Mouse (Mus musculus) brain, adult 2 months (tissue): ENCODE measurements around the gene Dio3.

Source experiments
- DNase-seq: peaks from one replicate; pipeline ENCODE4 v3.0.0; 2011; ENCODE audit warnings: low read depth, low spot score

Gene Dio3

GRCm38 (mm10) chr12:110278853-110279252 lies at the start of gene Dio3:
TSS of gene Dio3 (plus strand) at chr12:110279068.
- no peak for DNase-seq

DNA sequence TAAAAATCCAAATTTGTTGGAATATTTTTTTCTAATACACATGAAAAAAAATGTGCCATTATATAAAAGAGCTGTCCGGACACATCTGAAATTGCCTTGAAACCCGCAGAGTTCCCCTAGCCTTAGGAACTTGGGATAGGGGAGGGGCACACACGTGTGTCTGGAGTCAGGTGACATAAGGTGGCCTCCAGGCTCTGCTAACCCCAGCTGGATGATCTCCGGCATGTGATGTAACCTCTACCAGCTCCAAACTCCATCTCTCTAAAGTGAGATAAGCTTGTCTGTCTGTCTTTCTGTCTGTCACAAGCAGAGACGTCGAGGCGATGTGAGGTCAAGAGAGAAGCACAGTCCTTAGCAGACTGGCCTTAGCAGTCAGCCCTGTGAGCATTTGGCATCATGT lies 48.6 kb upstream of the Dio3 start:
- no peak for DNase-seq

DNA sequence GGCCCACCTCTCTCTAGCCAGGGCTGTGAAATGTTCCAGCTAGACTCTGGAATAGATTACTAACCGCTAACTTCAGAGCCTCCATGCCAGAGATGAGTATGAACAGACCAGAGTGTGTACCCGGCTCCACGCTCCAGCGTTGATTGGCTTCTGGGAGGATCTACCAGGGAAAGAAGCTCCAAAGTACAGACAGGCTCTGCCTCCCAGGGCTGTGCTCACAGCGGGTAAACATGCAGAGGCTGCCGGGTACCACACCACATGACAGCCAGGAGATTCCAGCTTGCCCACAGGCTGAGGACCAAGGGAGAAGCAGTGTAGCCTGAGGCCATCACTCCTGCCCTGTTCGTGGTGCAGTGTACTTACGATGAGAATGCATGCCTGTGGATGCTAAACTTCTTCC lies 48.1 kb upstream of the Dio3 start:
- DNase-seq: no peak

- no peak for DNase-seq
Observed at GRCm38 (mm10) chr12:110231709-110232600, 46.9 kb upstream of the Dio3 start.

DNA sequence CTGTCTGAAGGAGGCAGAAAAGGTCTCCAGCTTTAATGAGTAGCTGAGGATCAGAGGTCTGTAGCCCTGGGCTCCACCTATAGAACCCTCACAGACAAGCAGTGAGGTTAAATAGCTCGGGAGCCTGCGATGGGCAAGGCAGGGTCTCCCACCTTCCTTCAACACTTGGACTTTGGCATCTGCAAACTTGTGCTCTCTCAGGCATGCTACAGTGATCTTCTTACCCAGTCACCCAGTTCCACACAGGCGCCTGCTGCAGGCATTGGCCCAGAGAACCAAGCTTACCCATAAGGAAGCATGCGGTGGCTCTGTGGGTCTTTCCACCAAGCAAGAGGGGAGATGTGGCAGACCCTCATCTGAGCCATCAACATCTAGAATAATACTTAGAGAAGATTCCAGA lies 43.0 kb upstream of the Dio3 start:
- DNase-seq: no peak

- DNase-seq: no peak
Observed at GRCm38 (mm10) chr12:110237046-110237445, 41.8 kb upstream of the Dio3 start.

GRCm38 (mm10) chr12:110239358-110239757 lies 39.5 kb upstream of the Dio3 start:
- no peak for DNase-seq

GRCm38 (mm10) chr12:110244581-110244980 lies 34.3 kb upstream of the Dio3 start:
- DNase-seq: no peak

- no peak for DNase-seq
Observed at GRCm38 (mm10) chr12:110245461-110245860, 33.4 kb upstream of the Dio3 start.

GRCm38 (mm10) chr12:110252163-110252575 lies 26.7 kb upstream of the Dio3 start:
- peak; percentile 63 for DNase-seq

- DNase-seq: no peak
Observed at GRCm38 (mm10) chr12:110255731-110256130, 23.1 kb upstream of the Dio3 start.

DNA sequence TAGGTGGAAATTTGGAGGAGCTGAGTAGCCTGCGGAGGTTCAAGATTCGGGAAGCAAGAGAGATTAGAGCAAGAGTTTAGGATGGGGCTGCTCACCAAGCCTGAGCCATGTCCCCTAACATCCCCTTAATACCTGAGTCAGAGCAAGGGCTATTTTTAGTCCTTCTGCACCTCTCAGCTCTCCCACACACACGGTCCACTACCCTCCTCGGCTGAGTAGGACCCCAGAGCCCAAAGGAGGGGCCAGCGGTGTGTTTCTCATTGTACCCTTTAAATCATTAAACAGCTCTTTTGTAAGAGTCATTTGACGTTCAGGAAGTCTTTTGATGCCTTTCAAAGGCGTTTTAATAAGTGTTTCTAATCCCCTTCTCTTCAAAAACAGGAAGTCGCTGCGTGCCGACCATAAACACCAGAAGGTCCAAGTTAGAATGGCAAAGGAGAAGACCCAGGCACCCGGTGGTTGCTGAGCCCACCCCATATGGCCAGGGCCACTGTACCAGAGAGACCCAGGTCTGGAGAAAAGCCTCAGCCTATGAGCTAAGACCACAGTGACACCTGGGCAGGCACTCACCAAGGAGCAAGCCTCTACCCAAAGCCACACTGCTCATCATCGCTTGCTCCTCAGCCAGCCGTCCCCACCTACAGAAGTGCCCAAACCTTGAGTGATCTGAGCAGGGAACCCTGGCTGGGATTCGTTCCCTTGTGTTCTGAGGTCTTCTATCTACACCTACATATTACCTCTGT lies 22.2 kb upstream of the Dio3 start:
- no peak for DNase-seq

- no peak for DNase-seq
Observed at GRCm38 (mm10) chr12:110268226-110268625, 10.6 kb upstream of the Dio3 start.

GRCm38 (mm10) chr12:110269686-110270085 lies 9.2 kb upstream of the Dio3 start:
- DNase-seq: peak; percentile 71

- no peak for DNase-seq
Observed at GRCm38 (mm10) chr12:110276034-110276433, 2.8 kb upstream of the Dio3 start.

GRCm38 (mm10) chr12:110277259-110277964 lies 1.5 kb upstream of the Dio3 start:
- no peak for DNase-seq

- DNase-seq: no peak
Observed at GRCm38 (mm10) chr12:110277965-110278307, 932 bp upstream of the Dio3 start.

- DNase-seq: no peak
Observed at GRCm38 (mm10) chr12:110280373-110280772, 1.5 kb downstream of the Dio3 start.

GRCm38 (mm10) chr12:110283792-110284191 lies 4.9 kb downstream of the Dio3 start:
- DNase-seq: no peak

GRCm38 (mm10) chr12:110292816-110293215 lies 13.9 kb downstream of the Dio3 start:
- no peak for DNase-seq

GRCm38 (mm10) chr12:110294891-110295290 lies 16.0 kb downstream of the Dio3 start:
- no peak for DNase-seq

DNA sequence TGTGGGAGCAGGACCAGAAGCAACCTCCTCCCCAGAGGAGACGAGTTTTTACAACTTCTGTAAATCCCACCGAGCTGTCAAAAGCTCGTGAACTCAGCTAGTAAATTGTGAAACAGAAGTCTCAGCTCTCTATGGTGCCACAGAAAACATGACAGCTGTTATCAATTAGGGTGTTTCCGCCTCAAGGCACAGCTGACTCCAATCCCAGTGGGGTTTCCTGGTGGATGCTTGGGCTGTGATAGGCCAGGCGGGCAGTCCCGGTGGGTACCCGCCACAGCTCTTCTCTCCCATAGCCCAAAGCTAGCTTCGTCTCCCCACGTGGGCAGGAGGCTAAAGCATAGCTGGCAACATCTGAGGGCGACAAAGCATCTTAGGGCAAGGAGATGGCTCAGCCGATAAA lies 19.8 kb downstream of the Dio3 start:
- DNase-seq: peak; percentile 7
